ENCODE assay signal across 19 mouse cellular contexts in the genomic region with DNA sequence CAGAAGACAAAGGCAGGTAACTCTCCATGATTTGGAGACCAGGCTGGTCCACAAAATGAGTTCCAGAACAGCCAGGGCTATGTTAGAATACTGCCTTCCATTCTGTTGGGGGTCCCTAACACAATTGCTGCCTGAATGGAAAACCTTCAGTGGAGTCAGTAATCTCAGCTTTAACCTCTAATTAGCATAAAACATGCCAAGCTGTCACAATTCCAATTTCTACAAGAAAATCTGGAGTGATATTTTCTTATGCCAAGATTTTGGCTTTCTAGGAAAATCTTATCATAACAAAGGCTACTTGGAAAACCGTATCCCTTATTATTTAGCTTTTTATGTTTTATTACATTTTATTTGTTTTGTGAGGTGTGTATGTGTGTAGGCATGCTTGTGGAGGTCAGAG. TPM values are rescaled to one million over a fixed set of nuclear protein-coding genes. Genes with fewer than 3 reads are reported as not detected.
DNase-seq lines count a peak whose midpoint lies in the region; ATAC-seq and TF ChIP-seq lines count a peak whose summit lies in the region.
"Had no signal": no experiment of that assay in that cellular context is flagged by ENCODE, and none has a peak within 500 bp of the region (broad histone marks: within the 10 kb centered on the region; RNA-seq: fewer than 3 reads in every experiment).

No protein-coding gene starts in this region.

- WGBS in forebrain, embryonic 14.5 days = 80% methylated on average over 1 of the region's 1 CpGs
- WGBS in forebrain, embryonic 16.5 days = 64% methylated on average over 1 of the region's 1 CpGs

- no peaks in the 10 kb centered on the region for H3K9me3 ChIP-seq in forebrain, embryonic 14.5 days (replicated peaks; ENCODE audit: control insufficient read depth, low read length)
- H3K9me3 ChIP-seq in forebrain, embryonic 16.5 days (ENCODE audit: control insufficient read depth, low read length) = no peaks in the 10 kb centered on the region
- H3K9me3 ChIP-seq: embryonic facial prominence, embryonic 10.5 days; embryonic facial prominence, embryonic 12.5 days; forebrain, embryonic 12.5 days; forebrain, embryonic 15.5 days had no signal

- H3K4me3 ChIP-seq in forebrain, embryonic 14.5 days (ENCODE audit: low read depth, low read length) = no peak overlapping the region
- no peak overlapping the region for H3K4me3 ChIP-seq in forebrain, embryonic 16.5 days (replicated peaks; ENCODE audit: low read length)
- peak overlapping the region; percentile 55 for H3K4me3 ChIP-seq in testis, adult 2 months (ENCODE audit: control insufficient read depth, low read depth, low read length)
- H3K4me3 ChIP-seq: embryonic facial prominence, embryonic 10.5 days; embryonic facial prominence, embryonic 12.5 days; forebrain, embryonic 12.5 days; forebrain, embryonic 15.5 days had no signal

- no peak for ATAC-seq in forebrain, embryonic 14.5 days
- no peak for ATAC-seq in forebrain, embryonic 16.5 days
- ATAC-seq: forebrain, embryonic 15.5 days had no signal

- H3K27me3 ChIP-seq in forebrain, embryonic 14.5 days (replicated peaks; ENCODE audit: control insufficient read depth, insufficient read depth, low read length) = no peaks in the 10 kb centered on the region
- H3K27me3 ChIP-seq in forebrain, embryonic 16.5 days (replicated peaks; ENCODE audit: control insufficient read depth, insufficient read depth, low read length) = no peaks in the 10 kb centered on the region
- H3K27me3 ChIP-seq in testis, adult 2 months (ENCODE audit: control insufficient read depth, insufficient read depth, low read length) = no peaks in the 10 kb centered on the region
- H3K27me3 ChIP-seq: embryonic facial prominence, embryonic 12.5 days; forebrain, embryonic 12.5 days; forebrain, embryonic 15.5 days had no signal

- H3K9ac ChIP-seq in forebrain, embryonic 14.5 days (ENCODE audit: low read length) = no peak overlapping the region
- H3K9ac ChIP-seq in forebrain, embryonic 16.5 days (replicated peaks; ENCODE audit: low read depth, low read length) = no peak overlapping the region
- H3K9ac ChIP-seq: embryonic facial prominence, embryonic 12.5 days; forebrain, embryonic 12.5 days; forebrain, embryonic 15.5 days had no signal

- no peak for TF ChIP-seq CTCF in testis, adult 2 months (IDR thresholded peaks at IDR 0.05; ENCODE audit: control insufficient read depth, insufficient read depth, insufficient replicate concordance, low read depth, low read length)

- no peak overlapping the region for H3K27ac ChIP-seq in forebrain, embryonic 14.5 days (ENCODE audit: low read depth, low read length)
- H3K27ac ChIP-seq in forebrain, embryonic 16.5 days (ENCODE audit: low read length) = no peak overlapping the region
- H3K27ac ChIP-seq in testis, adult 2 months (ENCODE audit: control insufficient read depth, insufficient read depth, low read depth, low read length) = no peak overlapping the region
- H3K27ac ChIP-seq: embryonic facial prominence, embryonic 10.5 days; embryonic facial prominence, embryonic 12.5 days; forebrain, embryonic 12.5 days; forebrain, embryonic 15.5 days had no signal

- peaks cover 6% of the 10 kb centered on the region; the same call in 1 of the 2 replicates for H3K4me1 ChIP-seq in forebrain, embryonic 14.5 days (ENCODE audit: control insufficient read depth, insufficient read depth, low read length)
- H3K4me1 ChIP-seq in forebrain, embryonic 16.5 days (replicated peaks; ENCODE audit: control insufficient read depth, insufficient read depth, low read length) = peaks cover 5% of the 10 kb centered on the region; the same call in 1 of the 2 replicates
- H3K4me1 ChIP-seq in testis, adult 2 months (ENCODE audit: control insufficient read depth, insufficient read depth, low read length) = no peaks in the 10 kb centered on the region; the same call in 1 of the 2 replicates
- H3K4me1 ChIP-seq: embryonic facial prominence, embryonic 12.5 days had no signal

- no peaks in the 10 kb centered on the region for H3K36me3 ChIP-seq in forebrain, embryonic 14.5 days (ENCODE audit: control insufficient read depth, insufficient read depth, low read length)
- H3K36me3 ChIP-seq in forebrain, embryonic 16.5 days (ENCODE audit: control insufficient read depth, insufficient read depth) = no peaks in the 10 kb centered on the region
- no peaks in the 10 kb centered on the region for H3K36me3 ChIP-seq in testis, adult 2 months (ENCODE audit: control insufficient read depth, insufficient read depth, low read length)
- H3K36me3 ChIP-seq: embryonic facial prominence, embryonic 10.5 days; embryonic facial prominence, embryonic 12.5 days; forebrain, embryonic 12.5 days; forebrain, embryonic 15.5 days had no signal

- H3K4me2 ChIP-seq in forebrain, embryonic 14.5 days (ENCODE audit: low read length) = no peak overlapping the region
- no peak overlapping the region for H3K4me2 ChIP-seq in forebrain, embryonic 16.5 days (ENCODE audit: low read length)
- H3K4me2 ChIP-seq: embryonic facial prominence, embryonic 12.5 days; forebrain, embryonic 12.5 days; forebrain, embryonic 15.5 days had no signal

- no peak for TF ChIP-seq POLR2A in testis, adult 2 months (IDR thresholded peaks at IDR 0.05; ENCODE audit: control insufficient read depth, low read depth, low read length)

- DNase-seq in forebrain, embryonic 14.5 days (ENCODE audit: low spot score) = peak; percentile 66
- DNase-seq in testis, postnatal 14 days (ENCODE audit: low spot score) = no peak
- no peak for DNase-seq in thymus, postnatal 14 days
- DNase-seq: adrenal gland, adult 2 months; adrenal gland, postnatal 10 days; adrenal gland, postnatal 25 days; cerebellum, adult 11-12 months; cerebellum, adult 2 months; cerebellum, postnatal 10 days; cerebellum, postnatal 25 days had no signal

RNA-seq across cellular contexts. Expression of a gene that starts 2.0 kb away (rescaled TPM):
- 10.9 and 16.9 TPM in 2 replicates for polyA plus RNA-seq in forebrain, embryonic 14.5 days (2014; fragmentation: Nextera tagmentation; extraction: Ambion mirVana)
- polyA plus RNA-seq in forebrain, embryonic 16.5 days (2015; fragmentation: Nextera tagmentation; extraction: Ambion mirVana) = 14.2 and 15.2 TPM in 2 replicates
- polyA plus RNA-seq in testis, adult 2 months (2012; rRNA removed) = 8.0 and 9.1 TPM in 2 replicates

RNA-seq across cellular contexts. Expression of a gene that starts 26.5 kb away (rescaled TPM):
- polyA plus RNA-seq in forebrain, embryonic 14.5 days (2014; fragmentation: Nextera tagmentation; extraction: Ambion mirVana) = not detected in 2 replicates
- polyA plus RNA-seq in forebrain, embryonic 16.5 days (2015; fragmentation: Nextera tagmentation; extraction: Ambion mirVana) = not detected in 2 replicates
- polyA plus RNA-seq in testis, adult 2 months (2012; rRNA removed) = not detected in 2 replicates
- polyA plus RNA-seq: adrenal gland, adult 2 months; C2C12; cerebellum, adult 2 months; cortical plate, adult 2 months; embryonic facial prominence, embryonic 10.5 days; embryonic facial prominence, embryonic 12.5 days; embryonic facial prominence, embryonic 14.5 days; forebrain, embryonic 12.5 days; forebrain, embryonic 15.5 days had no signal

RNA-seq across cellular contexts. Expression of a gene that starts 36.2 kb away (rescaled TPM):
- polyA plus RNA-seq in forebrain, embryonic 14.5 days (2014; fragmentation: Nextera tagmentation; extraction: Ambion mirVana) = 4.3 and 7.0 TPM in 2 replicates
- 7.4 and 7.8 TPM in 2 replicates for polyA plus RNA-seq in forebrain, embryonic 16.5 days (2015; fragmentation: Nextera tagmentation; extraction: Ambion mirVana)
- 12.6 and 17.5 TPM in 2 replicates for polyA plus RNA-seq in testis, adult 2 months (2012; rRNA removed)
